Comparison of ENCODE assay signal across 25 mouse cellular contexts in the genomic region with DNA sequence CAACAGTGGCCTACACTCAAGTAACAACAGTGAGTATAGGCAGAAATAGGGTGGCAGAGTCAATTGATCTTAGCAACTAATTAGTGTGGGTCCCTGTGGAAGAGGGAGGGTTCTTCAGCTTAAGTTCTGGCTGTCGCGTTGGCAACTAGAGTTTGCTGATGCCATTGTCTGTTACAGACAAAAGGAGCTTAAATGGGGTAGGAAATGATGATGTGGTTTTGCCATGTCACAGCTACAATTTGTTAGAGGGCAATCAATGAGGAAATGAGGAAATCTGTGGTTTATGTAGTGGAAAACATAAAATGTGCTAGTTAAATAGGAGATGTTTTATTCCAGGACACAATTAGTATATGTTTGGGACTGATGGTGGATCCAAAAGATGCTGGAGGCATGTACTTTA.
DNase-seq lines count a peak whose midpoint lies in the region; ATAC-seq and TF ChIP-seq lines count a peak whose summit lies in the region.
"Had no signal": no experiment of that assay in that cellular context is flagged by ENCODE, and none has a peak within 500 bp of the region (broad histone marks: within the 10 kb centered on the region; RNA-seq: fewer than 3 reads in every experiment).

No protein-coding gene starts in this region.

- no peak overlapping the region for H3K4me2 ChIP-seq in neural tube, embryonic 14.5 days (ENCODE audit: low read depth, low read length)
- H3K4me2 ChIP-seq: forebrain, embryonic 13.5 days; heart, embryonic 11.5 days; hindbrain, embryonic 13.5 days had no signal

- ATAC-seq in neural tube, embryonic 14.5 days (ENCODE audit: low read depth) = 0 out of 2 replicates have a peak, but pooled peaks have one; percentile 18
- ATAC-seq in hematopoietic stem cell, adult 5-6 weeks (replicated peaks in 1 of 2; ENCODE audit: insufficient read depth in 1 of 2, low FRiP score in 2 of 2, low TSS enrichment in 1 of 2, low read depth in 1 of 2, poor library complexity in 2 of 2, severe bottlenecking in 2 of 2) = peak; percentile 20 to 25; a peak in 3 of 4 replicates
- ATAC-seq: forebrain, embryonic 13.5 days; forebrain, embryonic 16.5 days; hindbrain, embryonic 16.5 days had no signal

- H3K36me3 ChIP-seq in neural tube, embryonic 14.5 days (ENCODE audit: control insufficient read depth, insufficient read depth, low read length) = no peaks in the 10 kb centered on the region
- H3K36me3 ChIP-seq: forebrain, embryonic 10.5 days; G1E; hindbrain, embryonic 10.5 days; hindbrain, embryonic 13.5 days had no signal

- TF ChIP-seq CTCF in brain, embryonic 14.5 days (IDR thresholded peaks at IDR 0.05; ENCODE audit: borderline replicate concordance, extremely low read depth, insufficient read depth, insufficient read length) = no peak

- no peaks in the 10 kb centered on the region for H3K9me3 ChIP-seq in neural tube, embryonic 14.5 days (ENCODE audit: control insufficient read depth, low read length)
- H3K9me3 ChIP-seq: forebrain, embryonic 10.5 days; forebrain, embryonic 13.5 days; G1E; hindbrain, embryonic 10.5 days; hindbrain, embryonic 13.5 days had no signal

- 50% methylated on average over 2 of the region's 2 CpGs for WGBS in neural tube, embryonic 14.5 days

- no peak for TF ChIP-seq POLR2A in brain, embryonic 14.5 days (IDR thresholded peaks at IDR 0.05; ENCODE audit: borderline replicate concordance, extremely low read depth, insufficient read depth, insufficient read length, poor library complexity, severe bottlenecking)

- no peak for DNase-seq in neural tube, embryonic 10.5 days (ENCODE audit: extremely low spot score, low spot score)
- peak; percentile 18 for DNase-seq in brain, embryonic 14.5 days (ENCODE audit: low read depth)
- DNase-seq in liver = no peak
- no peak for DNase-seq in testis, postnatal 10 days (ENCODE audit: low spot score)
- DNase-seq: adrenal gland, adult 2 months; adrenal gland, postnatal 14 days; B cell, adult 2 months; cerebellum, adult 11-12 months; cerebellum, adult 8-10 months; cerebellum, postnatal 10 days; cerebellum, postnatal 36 days; gastrocnemius, postnatal 10 days; gastrocnemius, postnatal 36 days; heart, adult 11 months had no signal

- H3K4me3 ChIP-seq in neural tube, embryonic 14.5 days (ENCODE audit: low read depth, low read length) = no peak overlapping the region
- H3K4me3 ChIP-seq: forebrain, embryonic 10.5 days; forebrain, embryonic 13.5 days; hindbrain, embryonic 10.5 days; hindbrain, embryonic 13.5 days had no signal

- H3K27ac ChIP-seq in neural tube, embryonic 14.5 days (ENCODE audit: low read depth, low read length) = no peak overlapping the region
- H3K27ac ChIP-seq: forebrain, embryonic 10.5 days; forebrain, embryonic 13.5 days; hindbrain, embryonic 10.5 days; hindbrain, embryonic 13.5 days had no signal

- H3K4me1 ChIP-seq in neural tube, embryonic 14.5 days (ENCODE audit: control insufficient read depth, insufficient read depth, low read length) = no peaks in the 10 kb centered on the region
- H3K4me1 ChIP-seq: forebrain, embryonic 10.5 days; hindbrain, embryonic 10.5 days; hindbrain, embryonic 13.5 days had no signal

- H3K27me3 ChIP-seq in neural tube, embryonic 14.5 days (ENCODE audit: control insufficient read depth, insufficient read depth, low read length) = no peaks in the 10 kb centered on the region
- H3K27me3 ChIP-seq: CH12.LX; forebrain, embryonic 13.5 days; hindbrain, embryonic 13.5 days had no signal

- H3K9ac ChIP-seq in neural tube, embryonic 14.5 days (replicated peaks; ENCODE audit: low read depth, low read length) = no peak overlapping the region
- H3K9ac ChIP-seq: forebrain, embryonic 13.5 days; hindbrain, embryonic 13.5 days had no signal
